ENCODE assay signal across 11 mouse cellular contexts in genomic region chr17:71127464-71128110, GRCm38 (mm10). TPM values are rescaled to one million over a fixed set of nuclear protein-coding genes. Genes with fewer than 3 reads are reported as not detected.
DNase-seq lines count a peak whose midpoint lies in the region; ATAC-seq lines count a peak whose summit lies in the region.
"Had no signal": no experiment of that assay in that cellular context is flagged by ENCODE, and none has a peak within 500 bp of the region (broad histone marks: within the 10 kb centered on the region; RNA-seq: fewer than 3 reads in every experiment).

No protein-coding gene starts in this region.

- ATAC-seq in forebrain, embryonic 14.5 days: no peak
- no peak for ATAC-seq in frontal cortex, adult (ENCODE audit: low TSS enrichment)

- no peak overlapping the region for H3K9ac ChIP-seq in forebrain, embryonic 14.5 days (ENCODE audit: low read length)
- H3K9ac ChIP-seq: liver, embryonic 14.5 days had no signal

- 70% methylated on average over 7 of the region's 7 CpGs for WGBS in heart, embryonic 10.5 days
- 79% methylated on average over 7 of the region's 7 CpGs for WGBS in forebrain, embryonic 14.5 days

- H3K36me3 ChIP-seq in heart, embryonic 10.5 days: peaks cover 49% of the 10 kb centered on the region
- H3K36me3 ChIP-seq in forebrain, embryonic 14.5 days (ENCODE audit: control insufficient read depth, insufficient read depth, low read length): no peaks in the 10 kb centered on the region

- no peaks in the 10 kb centered on the region for H3K9me3 ChIP-seq in heart, embryonic 10.5 days
- no peaks in the 10 kb centered on the region for H3K9me3 ChIP-seq in forebrain, embryonic 14.5 days (replicated peaks; ENCODE audit: control insufficient read depth, low read length)

- H3K4me3 ChIP-seq in heart, embryonic 10.5 days: no peak overlapping the region
- H3K4me3 ChIP-seq in forebrain, embryonic 14.5 days (ENCODE audit: low read depth, low read length): no peak overlapping the region

- no peak overlapping the region for H3K4me2 ChIP-seq in forebrain, embryonic 14.5 days (ENCODE audit: low read length)

- H3K4me1 ChIP-seq in heart, embryonic 10.5 days: peaks cover 17% of the 10 kb centered on the region
- no peaks in the 10 kb centered on the region for H3K4me1 ChIP-seq in forebrain, embryonic 14.5 days (ENCODE audit: control insufficient read depth, insufficient read depth, low read length)

- H3K27me3 ChIP-seq in heart, embryonic 10.5 days (ENCODE audit: insufficient read depth, poor library complexity, severe bottlenecking): no peaks in the 10 kb centered on the region
- no peaks in the 10 kb centered on the region for H3K27me3 ChIP-seq in forebrain, embryonic 14.5 days (replicated peaks; ENCODE audit: control insufficient read depth, insufficient read depth, low read length)

- H3K27ac ChIP-seq in heart, embryonic 10.5 days: peak overlapping the region; percentile 9; the same call in 1 of the 2 replicates
- H3K27ac ChIP-seq in forebrain, embryonic 14.5 days (ENCODE audit: low read depth, low read length): no peak overlapping the region
- H3K27ac ChIP-seq: liver, embryonic 14.5 days had no signal

- peak; percentile 41 for DNase-seq in gastrocnemius, adult 18-20 months (ENCODE audit: low spot score)
- DNase-seq in gastrocnemius, postnatal 36 days: no peak
- peak; percentile 74 for DNase-seq in heart, embryonic 10.5 days (ENCODE audit: low spot score)
- peak; percentile 53 for DNase-seq in kidney, postnatal 14 days
- peak; percentile 74 for DNase-seq in lung, postnatal 25 days (ENCODE audit: low spot score)
- no peak for DNase-seq in c-Kit-positive CD71-positive TER-119-positive erythroid progenitor cells, embryonic 14.5 days (ENCODE audit: low spot score)
- DNase-seq in forebrain, embryonic 14.5 days (ENCODE audit: low spot score): no peak
- DNase-seq: embryo, embryonic 11 days; thymus, postnatal 14 days had no signal

- intact Hi-C loops in gastrocnemius, postnatal 36 days (cut with DNase I): no loop called here

RNA-seq across cellular contexts. Expression of gene Lpin2, which starts 54.8 kb away (rescaled TPM):
- total RNA-seq in gastrocnemius, adult 18-20 months (2021): 1 to 10 TPM; 3.0 to 6.3 TPM
- total RNA-seq in gastrocnemius, postnatal 36 days (2021): 1 to 10 TPM; 2.6 to 3.5 TPM
- 20.9 and 24.2 TPM in 2 replicates for polyA plus RNA-seq in heart, embryonic 10.5 days (2016; fragmentation: Nextera tagmentation; extraction: Ambion mirVana)
- 29.8 and 36.7 TPM in 2 replicates for polyA plus RNA-seq in forebrain, embryonic 14.5 days (2014; fragmentation: Nextera tagmentation; extraction: Ambion mirVana)

Comparison
In these comparisons a context has a peak if more than half of its experiments do, and no peak if none do; other contexts are left out.
1. DNase-seq: peak in gastrocnemius, adult 18-20 months (single experiment), heart, embryonic 10.5 days (single experiment), kidney, postnatal 14 days (single experiment) and lung, postnatal 25 days (single experiment); none in gastrocnemius, postnatal 36 days (0 of 2), c-Kit-positive CD71-positive TER-119-positive erythroid progenitor cells, embryonic 14.5 days (single experiment) and forebrain, embryonic 14.5 days (single experiment).